Mouse (Mus musculus) CD4-positive, CD25-positive, alpha-beta regulatory T cell, adult 4 months (primary cell): ENCODE data around the gene Rpp25l. TPM values are rescaled to one million over a fixed set of nuclear protein-coding genes. Genes with fewer than 3 reads are reported as not detected.
"Not testable (repeated sequence)": the region's sequence is repeated elsewhere in the genome, so short reads cannot be mapped to it uniquely, and the experiment has no call there.

Source experiments
- ATAC-seq: one replicate; pipeline ENCODE4 v1.8.0; 2017
- polyA plus RNA-seq, 2 experiments: library from polyadenylated mRNA; unstranded; fragments of 100-300 nt; shearing (Covaris generic); gene quantifications; one replicate each; pipeline ENCODE4 v1.2.1; 2017

Gene Rpp25l
- polyA plus RNA-seq = 10 to 100 TPM; 57.2 to 58.2 TPM

DNA sequence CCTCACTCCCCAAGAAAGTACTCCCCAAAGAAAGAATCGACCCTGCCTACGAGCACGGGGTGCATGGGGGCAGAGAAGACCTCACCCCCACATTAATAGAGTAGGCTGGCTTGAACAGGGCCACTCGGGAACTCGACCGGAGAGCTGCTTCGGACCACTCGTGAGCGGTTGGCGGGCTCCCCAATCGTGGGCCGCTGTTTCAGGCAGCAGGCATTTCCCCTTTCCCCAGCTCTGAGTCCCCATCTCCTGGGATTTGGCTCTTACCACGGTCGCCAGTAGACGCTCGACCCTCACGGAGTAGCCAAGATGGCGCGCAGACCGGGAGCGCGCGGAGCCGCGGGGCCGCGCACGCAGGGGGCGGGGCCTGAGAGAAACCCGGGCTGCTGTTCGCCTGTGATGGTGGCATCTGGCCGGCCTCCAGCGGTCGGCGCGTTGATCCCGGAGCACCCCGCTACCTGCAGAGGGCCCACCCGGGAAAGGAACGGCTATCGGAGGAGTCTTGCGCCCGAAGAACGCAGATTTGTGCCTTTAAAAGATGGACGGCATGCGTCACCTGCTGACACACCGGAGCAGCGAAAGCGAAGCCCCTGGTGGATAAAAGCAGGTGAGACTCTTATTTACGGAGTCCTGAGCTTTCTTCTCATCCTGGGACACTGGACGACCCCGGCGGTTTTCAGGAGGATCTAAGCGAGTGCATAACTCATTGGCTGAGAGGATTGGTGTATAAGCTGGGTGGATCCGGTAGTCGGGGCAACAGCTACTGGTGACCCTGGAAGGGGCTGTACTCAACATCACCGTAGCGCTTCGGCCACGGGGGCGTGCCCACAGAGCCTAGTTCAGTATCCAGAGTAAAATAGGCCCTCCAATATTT lies at the start of gene Rpp25l:
Rpp25l (minus strand) TSS at position 338 of the 871 bp plus-strand sequence.
- peak; percentile 79 for ATAC-seq

DNA sequence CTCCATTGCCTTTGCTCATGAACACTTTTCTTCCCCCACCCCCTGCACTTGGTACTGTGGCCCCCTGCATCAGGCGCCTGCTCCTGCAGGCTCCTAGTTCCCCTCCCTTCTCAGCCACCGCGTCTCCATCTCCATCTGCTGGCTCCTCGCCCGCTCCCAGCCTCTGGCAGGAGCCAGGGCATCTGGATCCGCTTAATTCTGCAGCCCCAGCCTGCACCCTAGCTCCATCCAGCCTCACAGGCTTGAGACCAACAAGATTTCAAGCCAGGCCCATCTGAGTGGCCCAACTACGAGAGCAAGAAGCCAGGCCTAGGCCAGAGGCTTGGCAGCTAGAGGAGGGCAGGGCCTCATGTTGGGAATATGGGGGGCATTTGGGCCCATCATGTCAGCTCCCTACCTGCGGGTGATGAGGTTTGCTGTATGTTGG lies 49.4 kb upstream of the Rpp25l start:
- not testable (repeated sequence) for ATAC-seq

DNA sequence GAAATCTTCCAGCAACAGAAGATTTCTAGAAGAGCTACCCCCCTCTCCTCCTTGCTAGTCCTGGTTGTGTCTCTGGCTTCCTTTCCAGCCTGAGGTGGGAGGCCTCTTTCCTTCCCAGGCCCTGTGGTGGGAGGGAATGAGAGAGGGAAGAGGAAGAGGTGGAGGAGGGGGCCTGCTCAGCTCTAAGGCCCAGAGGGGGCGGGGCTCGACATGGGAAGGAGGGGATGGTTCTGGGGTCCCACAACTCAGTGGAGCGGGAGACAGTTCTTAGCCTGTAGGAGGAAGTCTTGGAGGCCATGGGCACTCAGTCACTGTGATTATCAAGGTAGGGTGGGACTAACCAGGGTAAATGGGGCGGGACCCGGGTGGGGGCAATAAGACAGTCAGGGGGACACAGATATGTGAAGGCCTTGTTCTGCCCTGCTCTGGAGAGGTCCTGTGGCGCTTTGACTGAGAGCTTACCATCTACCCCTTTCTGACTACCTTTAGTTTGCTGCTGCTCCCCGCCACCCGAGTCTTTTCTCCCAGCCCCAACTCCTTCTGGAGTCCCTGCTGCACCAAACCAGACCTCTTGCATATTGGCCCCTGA lies 48.9 kb upstream of the Rpp25l start:
- no peak for ATAC-seq

DNA sequence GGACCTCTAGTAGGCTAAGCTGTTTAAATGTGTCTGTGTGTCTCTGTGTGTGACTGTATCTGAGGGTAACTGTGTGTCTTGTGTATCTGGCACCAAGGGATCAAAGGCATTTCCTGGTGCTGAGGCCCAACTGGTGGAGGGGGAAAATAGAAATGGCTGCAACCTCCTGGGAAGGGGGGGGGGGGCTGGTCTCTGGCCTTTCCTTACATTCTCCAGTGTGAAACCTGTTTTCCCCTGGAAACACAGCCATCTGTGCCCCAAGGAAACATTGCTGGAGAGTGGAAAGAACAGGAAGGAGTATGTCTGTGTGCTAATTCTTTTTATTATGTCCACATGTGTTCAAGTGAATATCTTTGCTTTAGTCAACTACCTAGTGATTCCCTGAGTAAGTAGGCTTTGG lies 48.3 kb upstream of the Rpp25l start:
- ATAC-seq = no peak

DNA sequence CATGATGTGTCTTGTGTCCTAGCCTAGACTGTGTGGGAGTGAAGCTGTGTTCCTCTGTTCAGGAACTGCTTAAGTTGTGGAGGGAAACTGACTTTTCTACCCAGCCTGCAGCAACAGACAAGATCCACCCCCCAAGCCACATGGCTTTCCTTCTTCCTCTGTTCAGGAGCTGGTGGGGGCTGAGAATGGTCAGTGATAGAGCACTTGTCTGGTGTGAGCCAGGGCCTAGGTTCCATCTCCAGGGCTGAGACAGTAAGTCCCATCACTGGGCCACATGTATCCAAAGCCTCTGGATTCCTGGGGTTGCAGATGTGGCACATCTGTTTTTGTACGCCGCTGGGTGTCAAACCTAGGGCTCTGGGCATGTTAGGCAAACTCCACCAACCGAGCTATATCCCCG lies 47.6 kb upstream of the Rpp25l start:
- no peak for ATAC-seq

DNA sequence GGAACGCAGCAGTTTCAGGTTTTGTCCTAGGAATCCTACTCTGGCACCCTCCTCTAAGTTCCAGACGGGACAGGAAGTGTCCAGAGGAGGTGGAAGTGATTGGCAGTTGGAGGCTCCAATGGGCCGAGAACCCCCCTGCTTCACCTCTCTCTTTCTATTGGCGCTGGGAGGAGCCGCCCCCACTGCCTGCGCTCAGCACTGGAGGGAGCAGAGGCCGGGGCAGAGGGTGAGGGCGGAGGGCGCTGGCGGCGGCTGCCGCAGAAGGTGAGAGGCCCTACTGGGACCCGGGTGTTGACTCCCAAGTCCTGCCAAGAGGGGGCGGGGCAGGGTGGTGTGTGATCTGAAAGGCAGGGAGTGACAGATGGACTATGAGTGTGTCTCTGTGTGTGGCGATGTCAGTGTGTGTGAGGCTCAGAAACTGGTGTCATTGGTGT lies 47.0 kb upstream of the Rpp25l start:
- no peak for ATAC-seq

DNA sequence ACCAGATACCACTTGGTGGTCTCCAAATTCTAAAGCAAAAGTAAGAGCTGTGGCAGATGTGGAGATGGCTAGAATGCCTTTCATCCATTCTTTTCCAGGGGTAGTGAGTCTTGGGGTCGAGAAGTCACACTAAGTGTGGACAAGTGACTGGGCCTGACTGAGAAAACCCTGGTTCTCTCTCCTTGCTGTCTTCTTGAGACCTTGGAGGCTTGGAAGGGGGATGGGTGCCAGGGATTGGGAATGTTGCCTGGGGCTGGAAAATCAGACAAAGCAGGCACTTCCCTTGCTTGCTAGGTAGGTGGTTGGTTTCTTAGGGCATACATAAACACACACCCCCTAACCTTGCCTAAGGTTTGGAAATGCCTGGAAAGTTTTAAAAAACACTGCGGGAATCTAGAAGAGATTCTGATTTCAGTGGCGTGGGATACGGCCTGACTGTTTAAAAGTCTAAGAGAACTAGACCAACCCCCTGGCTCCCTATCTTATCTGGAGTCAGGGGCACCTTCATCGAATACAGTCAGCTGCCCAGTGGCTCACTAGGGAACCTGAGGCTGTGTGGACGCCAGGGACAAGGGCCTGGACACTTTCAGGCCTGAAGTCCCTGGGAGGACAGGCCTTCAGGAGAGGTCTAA lies 46.4 kb upstream of the Rpp25l start:
- no peak for ATAC-seq

DNA sequence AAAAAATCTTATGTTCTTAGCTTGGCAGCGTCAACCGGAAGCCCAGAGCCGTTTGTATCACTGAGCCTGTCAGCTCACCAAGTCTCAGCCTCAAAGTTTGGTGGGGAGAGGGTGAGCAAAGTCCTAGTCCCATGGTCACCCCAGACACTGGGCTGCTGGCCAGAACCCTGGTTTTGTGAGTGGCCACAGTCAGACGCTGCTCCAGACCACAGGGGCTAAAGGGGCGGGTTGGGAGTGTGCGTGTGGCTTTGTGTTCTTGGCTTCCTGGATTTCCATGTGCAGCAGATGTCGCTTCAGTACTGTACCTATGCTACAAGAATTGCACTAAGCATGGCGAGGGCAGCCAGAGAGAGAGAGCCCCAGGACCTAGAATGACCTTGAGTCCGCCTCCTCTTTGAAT lies 45.9 kb upstream of the Rpp25l start:
- ATAC-seq = no peak

DNA sequence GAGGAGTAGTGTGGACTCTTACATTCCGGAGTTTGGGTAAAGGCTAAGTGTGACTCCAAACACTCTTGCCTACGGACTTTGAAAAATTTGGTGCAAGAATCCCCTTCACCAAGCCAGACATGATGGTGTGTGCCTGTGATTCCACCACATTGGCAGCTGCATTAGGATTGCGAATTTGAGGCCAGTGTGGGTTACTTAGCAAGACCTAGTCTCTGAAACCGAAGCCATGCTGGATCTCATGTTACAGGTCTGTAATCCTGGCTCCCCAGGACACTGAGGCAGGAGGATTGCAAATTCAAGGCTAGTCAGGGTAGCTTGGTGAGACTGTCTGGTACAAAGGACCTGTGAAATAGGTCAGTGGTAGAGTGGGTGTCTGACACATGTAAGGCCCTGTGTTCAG lies 45.4 kb upstream of the Rpp25l start:
- ATAC-seq = no peak

DNA sequence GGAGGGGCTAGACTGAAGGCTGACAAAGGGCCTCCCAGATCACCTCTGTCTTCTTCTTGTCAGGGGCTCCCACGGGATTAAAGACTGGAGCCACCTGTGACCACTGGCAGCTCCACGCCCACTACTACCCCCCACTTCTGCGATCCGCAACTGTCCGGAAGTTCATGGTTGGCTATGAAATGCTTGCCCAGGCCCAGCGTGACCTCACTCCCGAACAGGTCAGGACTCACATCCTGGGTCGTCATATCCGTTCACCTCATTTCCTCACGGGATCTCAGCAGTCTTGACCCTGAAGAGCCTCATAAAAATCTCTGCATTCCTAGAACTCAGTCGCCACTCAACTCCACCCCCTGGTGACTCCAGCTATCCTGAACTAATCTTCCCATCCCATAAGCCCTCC lies 44.7 kb upstream of the Rpp25l start:
- no peak for ATAC-seq

DNA sequence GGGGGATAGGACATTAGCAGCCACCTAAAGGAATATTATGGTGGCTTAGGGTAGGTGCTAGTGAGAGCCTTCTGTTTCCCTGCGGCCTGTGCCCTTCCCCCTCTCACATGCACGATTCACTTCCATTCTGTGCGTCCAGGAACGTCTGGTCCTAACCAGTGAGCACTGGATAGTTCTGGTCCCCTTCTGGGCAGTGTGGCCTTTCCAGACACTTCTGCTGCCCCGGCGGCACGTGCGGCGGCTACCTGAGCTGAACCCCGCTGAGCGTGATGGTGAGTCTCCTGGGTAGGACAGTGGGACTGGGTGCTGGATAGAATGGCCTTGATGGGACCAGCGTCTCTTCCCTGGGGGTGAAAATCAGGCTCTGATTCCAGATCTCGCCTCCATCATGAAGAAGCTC lies 44.0 kb upstream of the Rpp25l start:
- no peak for ATAC-seq

DNA sequence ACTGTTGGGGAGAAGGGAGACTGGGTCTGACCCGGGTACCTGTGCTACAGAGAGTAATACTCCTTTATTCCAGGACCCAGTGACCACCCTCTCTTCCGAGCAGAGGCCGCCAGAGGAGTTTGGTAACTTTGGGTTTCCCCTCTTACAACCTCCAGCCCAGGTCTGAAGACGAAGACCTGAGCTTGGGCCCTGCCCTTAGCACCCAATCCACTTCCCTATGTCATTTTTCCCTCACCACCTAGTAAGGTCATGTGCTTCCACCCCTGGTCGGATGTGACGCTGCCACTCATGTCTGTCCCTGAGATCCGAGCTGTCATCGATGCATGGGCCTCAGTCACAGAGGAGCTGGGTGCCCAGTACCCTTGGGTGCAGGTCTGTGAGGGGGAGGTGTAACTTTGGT lies 43.1 kb upstream of the Rpp25l start:
- no peak for ATAC-seq

DNA sequence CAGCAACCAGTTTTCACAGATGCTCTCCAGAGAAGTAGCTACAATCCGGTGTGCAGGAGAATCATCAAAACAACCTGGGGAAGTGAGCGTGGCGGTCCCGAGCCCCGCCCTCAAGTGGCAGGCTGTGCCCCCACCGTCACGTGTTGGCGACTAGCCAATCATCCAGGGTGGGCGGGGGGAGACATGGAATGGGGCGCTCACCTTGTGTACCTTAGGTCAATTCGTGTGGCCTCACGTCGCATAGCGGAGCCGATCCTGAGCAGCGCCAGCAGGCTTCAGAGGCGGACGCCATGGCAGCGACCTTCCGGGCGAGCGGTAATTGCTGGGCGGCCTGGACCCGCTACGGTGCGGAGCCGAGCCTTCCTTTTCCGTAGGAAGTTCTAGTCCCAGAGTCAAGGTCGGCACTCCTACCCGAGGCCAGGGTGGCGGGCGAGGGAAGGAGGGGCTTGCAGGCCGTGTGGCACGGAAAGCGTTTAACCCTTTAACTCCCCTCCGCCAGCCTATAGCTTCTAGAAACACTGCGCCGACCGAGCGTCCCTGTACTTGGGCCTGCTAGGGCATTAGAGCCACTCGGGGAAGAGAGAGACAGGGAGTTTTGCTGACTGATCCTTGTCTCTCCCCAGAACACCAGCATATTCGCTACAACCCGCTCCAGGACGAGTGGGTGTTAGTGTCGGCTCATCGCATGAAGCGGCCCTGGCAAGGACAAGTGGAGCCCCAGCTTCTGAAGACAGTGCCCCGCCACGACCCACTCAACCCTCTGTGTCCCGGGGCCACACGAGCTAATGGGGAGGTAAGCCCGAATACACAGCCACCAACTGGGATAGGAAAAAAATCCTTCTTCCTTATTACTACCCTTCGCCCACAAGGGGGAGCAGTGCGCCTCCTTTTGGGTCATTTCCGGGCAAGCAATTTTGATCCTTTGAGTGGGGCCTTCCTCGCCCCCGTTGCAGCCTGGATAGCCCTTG lies 42.3 kb upstream of the Rpp25l start, which contains the start of gene Sigmar1:
Sigmar1 (minus strand) TSS at position 820 of the 968 bp plus-strand sequence.
- ATAC-seq = peak; percentile 86

DNA sequence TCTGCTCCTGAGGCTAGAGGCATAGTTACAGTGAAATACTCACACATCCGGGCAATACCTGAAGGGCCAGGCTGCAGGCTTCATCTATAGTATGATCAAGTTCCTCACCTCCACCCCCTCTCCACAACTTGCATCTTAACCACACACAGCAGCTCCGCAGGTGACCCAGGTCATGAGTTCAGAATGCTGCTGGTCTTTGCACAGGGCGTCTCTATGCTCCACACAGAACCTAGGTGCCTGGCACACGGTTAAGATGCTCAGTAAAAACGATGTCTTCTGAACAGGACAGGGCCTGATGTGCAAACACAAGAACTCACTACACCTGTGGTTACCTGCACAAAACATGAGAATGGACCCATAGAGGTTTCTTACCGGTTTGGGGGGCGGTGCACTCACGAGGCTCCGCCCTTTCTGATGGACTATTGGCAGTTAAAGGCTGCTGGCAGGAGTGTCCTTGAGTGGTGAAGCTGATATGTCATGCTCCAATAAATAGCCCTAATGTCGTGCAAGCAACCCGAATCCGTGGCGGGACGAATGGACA lies 41.5 kb upstream of the Rpp25l start, which contains the start of gene Galt:
Galt (plus strand) TSS at position 432 of the 541 bp plus-strand sequence.
- peak; percentile 59 for ATAC-seq

DNA sequence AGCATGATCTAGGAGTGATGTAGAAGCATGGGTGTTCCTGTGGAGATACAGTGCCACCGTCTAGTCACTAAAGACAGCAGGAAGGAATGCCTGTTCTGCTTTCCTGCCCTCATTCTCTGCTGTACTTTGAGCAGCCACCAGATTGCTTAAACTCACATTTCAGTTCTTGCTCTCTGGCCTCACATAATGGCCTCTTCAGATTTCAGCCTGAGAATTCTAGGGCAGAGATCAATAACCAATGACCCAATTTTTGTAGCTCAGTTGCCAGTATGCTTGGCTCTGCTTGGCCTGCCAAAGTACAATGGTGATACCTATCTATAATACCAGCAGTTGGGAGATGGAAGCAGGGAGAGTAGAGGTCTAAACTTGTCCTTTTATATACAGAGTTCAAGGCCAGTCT lies 31.7 kb upstream of the Rpp25l start:
- ATAC-seq = no peak

DNA sequence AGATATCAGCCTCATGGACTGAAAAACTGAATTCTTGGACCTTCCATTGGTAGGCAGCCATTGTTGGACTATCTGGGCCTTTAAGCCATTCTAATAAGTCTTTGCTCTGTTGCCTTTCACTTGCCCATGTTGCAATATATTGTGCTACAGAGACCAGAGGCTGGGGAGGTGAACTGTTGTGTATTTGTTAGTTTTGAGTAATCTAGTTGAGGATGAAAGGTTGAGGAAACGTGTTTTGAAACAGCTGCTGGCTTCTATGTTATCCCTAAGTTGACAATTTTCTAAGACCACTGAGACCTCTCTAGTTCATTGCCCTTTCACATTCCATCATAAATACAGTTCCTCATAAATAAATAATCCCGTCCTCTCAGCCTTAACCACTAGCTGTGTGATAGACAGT lies 30.8 kb upstream of the Rpp25l start:
- ATAC-seq = no peak

DNA sequence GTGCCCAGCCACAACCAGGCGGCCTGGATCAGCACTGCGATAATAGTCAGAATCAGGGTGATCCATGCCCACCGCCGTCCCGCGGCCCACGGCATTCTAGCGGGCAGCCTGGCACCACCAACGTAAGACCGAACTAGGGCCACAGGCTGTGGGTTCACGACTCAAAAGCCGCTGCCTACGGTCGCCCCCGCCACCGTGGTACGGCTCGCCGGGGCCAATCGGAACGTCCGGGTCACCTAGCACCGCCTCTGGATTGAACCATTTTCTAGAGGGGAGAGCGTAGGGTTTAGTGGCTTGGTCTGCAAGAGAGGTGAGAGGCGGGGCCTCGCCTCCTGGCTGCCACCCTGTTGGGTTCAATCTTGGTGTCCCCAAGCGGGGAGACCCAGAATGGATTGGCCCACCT lies 27.8 kb upstream of the Rpp25l start:
- peak; percentile 95 for ATAC-seq

DNA sequence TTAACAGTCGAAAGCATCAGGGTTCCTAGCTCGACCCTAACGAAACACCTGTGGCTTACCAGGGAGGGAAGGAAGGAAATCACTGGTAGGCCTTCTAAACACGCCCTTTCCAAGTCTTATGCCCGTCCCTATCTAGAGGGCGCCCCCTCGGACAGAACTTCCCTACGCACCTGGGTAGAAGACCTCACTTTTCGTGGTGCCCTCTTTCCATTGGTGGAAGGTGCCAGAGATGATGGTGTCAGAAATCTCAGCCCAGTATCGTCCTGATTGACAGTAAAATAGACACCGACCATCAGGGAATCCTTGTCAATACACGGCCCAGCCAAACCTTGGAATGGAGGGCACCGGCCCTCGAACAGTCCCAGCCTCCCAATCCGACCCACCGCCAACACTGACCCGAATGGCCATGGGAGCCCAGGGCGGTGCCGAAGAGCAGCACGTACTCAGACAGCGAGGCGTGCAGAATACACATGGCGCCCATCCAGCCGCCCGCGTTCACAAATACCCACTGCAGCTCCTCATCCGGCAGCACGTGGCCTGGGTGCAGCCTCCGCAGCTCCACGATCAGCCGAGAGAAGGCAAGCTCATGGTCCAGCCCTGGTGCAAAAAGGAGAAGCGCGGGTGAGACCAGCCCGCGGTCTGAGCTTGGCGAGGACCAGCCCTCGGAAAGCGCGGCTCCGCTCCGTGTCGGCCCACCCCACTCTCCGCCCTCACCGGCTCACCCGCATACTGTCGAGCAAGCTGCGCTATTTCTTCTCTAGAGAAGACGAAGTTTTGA lies 27.2 kb upstream of the Rpp25l start:
- peak; percentile 54 for ATAC-seq

DNA sequence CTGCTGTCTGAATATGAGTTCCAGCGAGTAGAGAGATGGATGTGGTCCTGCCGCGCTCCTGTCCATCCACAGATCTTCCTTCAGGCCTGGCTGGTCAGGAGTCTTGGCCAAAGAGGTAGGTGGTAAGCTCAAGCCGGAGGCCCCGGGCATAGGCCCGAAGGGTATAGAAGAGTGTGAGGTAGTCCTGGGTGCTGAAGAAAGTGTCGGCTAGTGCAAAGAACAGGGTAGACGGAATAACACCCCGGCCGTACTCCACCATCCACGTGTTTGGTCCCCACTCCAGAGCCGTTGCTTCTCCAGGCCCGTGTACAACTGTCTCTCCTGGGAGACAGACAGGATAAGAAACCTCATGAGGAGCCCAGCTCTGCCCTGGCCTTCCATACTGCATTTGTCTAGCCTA lies 25.9 kb upstream of the Rpp25l start:
- ATAC-seq = no peak

DNA sequence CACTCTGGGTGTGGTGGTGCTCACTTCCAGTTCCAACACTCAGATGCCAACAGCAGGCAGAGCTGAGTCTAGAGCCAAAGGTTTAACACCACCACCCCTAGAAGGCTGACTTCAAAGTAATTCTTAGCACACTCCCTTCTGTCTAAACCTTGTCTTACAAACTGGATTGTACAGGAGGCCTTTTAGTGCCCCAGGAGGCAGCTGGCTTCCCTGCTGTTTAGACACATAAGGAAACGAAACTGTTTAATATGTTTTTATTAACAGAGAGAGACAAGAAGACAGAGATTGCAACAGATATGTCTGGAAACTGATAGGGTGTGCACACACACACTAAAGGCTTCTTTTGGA lies 24.9 kb upstream of the Rpp25l start:
- no peak for ATAC-seq

DNA sequence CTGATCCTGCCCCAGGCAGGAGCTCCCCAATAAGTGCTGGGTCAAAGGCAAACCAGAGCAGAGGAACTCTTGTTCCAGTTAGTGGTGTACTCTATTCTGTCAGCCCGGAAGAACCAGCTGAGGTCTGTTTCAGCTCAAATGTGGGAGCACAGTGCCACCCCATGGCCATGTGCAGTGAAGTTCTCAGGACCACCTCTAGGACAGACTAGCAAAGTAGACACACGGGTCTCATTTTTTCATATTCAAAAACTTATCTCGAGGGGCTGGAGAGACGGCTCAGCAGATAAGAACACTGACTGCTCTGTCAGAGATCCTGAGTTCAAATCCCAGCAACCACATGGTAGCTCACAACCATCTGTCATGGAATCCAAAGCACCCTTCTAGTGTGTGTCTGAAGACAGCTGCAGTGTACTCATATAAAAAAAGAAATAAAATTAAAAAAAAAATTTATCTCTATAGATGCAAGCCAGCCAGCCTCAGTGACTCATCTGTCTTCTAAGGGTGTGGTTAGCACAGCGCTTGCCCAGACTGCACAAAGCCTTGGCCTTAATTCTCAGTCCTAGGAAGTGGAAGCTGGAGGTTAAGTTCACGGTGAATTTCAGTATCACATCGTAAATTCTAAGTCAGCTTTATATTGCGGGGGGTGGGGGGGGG lies 24.4 kb upstream of the Rpp25l start:
- peak; percentile 54 for ATAC-seq
